Mouse (Mus musculus) heart, embryonic 15.5 days (tissue): ENCODE results near the gene Ndufb4. TPM values are rescaled to one million over a fixed set of nuclear protein-coding genes. Genes with fewer than 3 reads are reported as not detected.

Experiments used
- ATAC-seq: fragments of 200-750 bp; cut with Nextera tagmentation; replicated peaks from 2 replicates; pipeline ENCODE4 v1.8.0; 2017; ENCODE audit warnings: low read depth, moderate TSS enrichment; ENCODE audit not compliant: insufficient number of reproducible peaks, insufficient read depth, low FRiP score
- H3K27ac ChIP-seq: fragments of 300-500 bp; sonication (generic); 2 replicates; pipeline ENCODE4 v1.5.1; 2015; ENCODE audit warnings: mild to moderate bottlenecking, inconsistent platforms
- H3K27me3 ChIP-seq: fragments of 300-500 bp; sonication (generic); 2 replicates; pipeline ENCODE4 v1.6.1; 2015; ENCODE audit warnings: inconsistent platforms
- H3K36me3 ChIP-seq: fragments of 300-500 bp; sonication (generic); 2 replicates; pipeline ENCODE4 v1.6.1; 2015; ENCODE audit warnings: mild to moderate bottlenecking, inconsistent platforms
- H3K4me1 ChIP-seq: fragments of 300-500 bp; sonication (generic); replicated peaks from 2 replicates; pipeline ENCODE4 v1.6.1; 2015; ENCODE audit warnings: inconsistent platforms
- H3K4me2 ChIP-seq: fragments of 300-500 bp; sonication (generic); 2 replicates; pipeline ENCODE4 v1.6.1; 2015; ENCODE audit warnings: inconsistent platforms, mild to moderate bottlenecking, moderate library complexity
- H3K4me3 ChIP-seq: fragments of 300-500 bp; sonication (generic); 2 replicates; pipeline ENCODE4 v1.5.1; 2015; ENCODE audit warnings: mild to moderate bottlenecking, inconsistent platforms
- H3K9ac ChIP-seq: fragments of 300-500 bp; sonication (generic); 2 replicates; pipeline ENCODE4 v1.6.1; 2015; ENCODE audit warnings: mild to moderate bottlenecking, inconsistent platforms
- H3K9me3 ChIP-seq: fragments of 300-500 bp; sonication (generic); replicated peaks from 2 replicates; pipeline ENCODE4 v1.6.1; 2016; ENCODE audit warnings: inconsistent platforms
- WGBS: fragments of 180-500 bp; shearing (Covaris S2); methylation state at CpG from one replicate; pipeline ENCODE4 v1.1.7; 2015; ENCODE audit warnings: mixed read lengths; 5-methylcytosine and 5-hydroxymethylcytosine counted together
- polyA plus RNA-seq: library from polyadenylated mRNA; unstranded; fragments of >200 nt; fragmentation: Nextera tagmentation; extraction: Ambion mirVana; gene quantifications from 2 replicates; pipeline ENCODE4 v1.2.1, GENCODE M21; 2015

Gene Ndufb4
- polyA plus RNA-seq, 1 experiment from 2014 or later, result 134 TPM

GRCm38 (mm10) chr16:37676677-37677072, 22.4 kb upstream of the Ndufb4 start:
- H3K9ac ChIP-seq, result no peak overlapping the region
- no peaks in the 10 kb centered on the region for H3K36me3 ChIP-seq
- no peaks in the 10 kb centered on the region for H3K9me3 ChIP-seq
- H3K27ac ChIP-seq, result no peak overlapping the region
- no peak for ATAC-seq
- H3K27me3 ChIP-seq, result no peaks in the 10 kb centered on the region
- no peak overlapping the region for H3K4me3 ChIP-seq
- H3K4me2 ChIP-seq, result peak overlapping the region; percentile 46; the same call in 1 of the 2 replicates
- 54% methylated on average over 4 of the region's 4 CpGs for WGBS
- no peaks in the 10 kb centered on the region for H3K4me1 ChIP-seq

GRCm38 (mm10) chr16:37676024-37676676, 21.9 kb upstream of the Ndufb4 start:
- H3K9me3 ChIP-seq, result no peaks in the 10 kb centered on the region
- WGBS, result 58% methylated on average over 17 of the region's 17 CpGs
- no peaks in the 10 kb centered on the region for H3K36me3 ChIP-seq
- 0 out of 2 replicates have a peak overlapping the region, but pooled peaks have one; percentile 22 for H3K9ac ChIP-seq
- H3K4me1 ChIP-seq, result no peaks in the 10 kb centered on the region
- H3K27me3 ChIP-seq, result no peaks in the 10 kb centered on the region
- 0 out of 2 replicates have a peak overlapping the region, but pooled peaks have one; percentile 13 for H3K4me3 ChIP-seq
- ATAC-seq, result no peak
- H3K4me2 ChIP-seq, result peak overlapping the region; percentile 46
- H3K27ac ChIP-seq, result no peak overlapping the region

- H3K4me1 ChIP-seq, result no peaks in the 10 kb centered on the region
- no peak overlapping the region for H3K27ac ChIP-seq
- H3K9me3 ChIP-seq, result no peaks in the 10 kb centered on the region
- H3K9ac ChIP-seq, result no peak overlapping the region
- no peak overlapping the region for H3K4me3 ChIP-seq
- no peak overlapping the region for H3K4me2 ChIP-seq
- no peaks in the 10 kb centered on the region for H3K36me3 ChIP-seq
- no peak for ATAC-seq
- H3K27me3 ChIP-seq, result no peaks in the 10 kb centered on the region
- 92% methylated on average over 5 of the region's 5 CpGs for WGBS
Observed at GRCm38 (mm10) chr16:37675326-37675725, 21.1 kb upstream of the Ndufb4 start.

- Histone ChIP-seq H3K9ac (no peak overlapping the region), H3K36me3 (no peaks in the 10 kb centered on the region), H3K4me2 (no peak overlapping the region), H3K9me3 (no peaks in the 10 kb centered on the region), H3K27me3 (no peaks in the 10 kb centered on the region), H3K4me3 (no peak overlapping the region), H3K4me1 (no peaks in the 10 kb centered on the region), H3K27ac (no peak overlapping the region)
- no peak for ATAC-seq
- 22% methylated on average over 4 of the region's 4 CpGs for WGBS
Observed at GRCm38 (mm10) chr16:37670666-37671283, 16.5 kb upstream of the Ndufb4 start.

- Histone ChIP-seq H3K4me1 (no peaks in the 10 kb centered on the region), H3K4me2 (no peak overlapping the region), H3K4me3 (no peak overlapping the region), H3K9me3 (no peaks in the 10 kb centered on the region), H3K9ac (no peak overlapping the region), H3K36me3 (no peaks in the 10 kb centered on the region), H3K27ac (no peak overlapping the region), H3K27me3 (no peaks in the 10 kb centered on the region)
- 51% methylated on average over 5 of the region's 5 CpGs for WGBS
- no peak for ATAC-seq
Observed at GRCm38 (mm10) chr16:37665394-37665935, 11.2 kb upstream of the Ndufb4 start.

- H3K36me3 ChIP-seq, result no peaks in the 10 kb centered on the region
- no peaks in the 10 kb centered on the region for H3K27me3 ChIP-seq
- H3K9me3 ChIP-seq, result no peaks in the 10 kb centered on the region
- no peak overlapping the region for H3K27ac ChIP-seq
- H3K4me1 ChIP-seq, result no peaks in the 10 kb centered on the region
- 67% methylated on average over 9 of the region's 9 CpGs for WGBS
- no peak overlapping the region for H3K9ac ChIP-seq
- no peak overlapping the region for H3K4me2 ChIP-seq
- no peak overlapping the region for H3K4me3 ChIP-seq
- ATAC-seq, result no peak
Observed at GRCm38 (mm10) chr16:37663643-37664459, 9.6 kb upstream of the Ndufb4 start.

- Histone ChIP-seq H3K27me3 (no peaks in the 10 kb centered on the region), H3K36me3 (no peaks in the 10 kb centered on the region), H3K4me3 (no peak overlapping the region), H3K9ac (no peak overlapping the region), H3K4me1 (peaks cover 13% of the 10 kb centered on the region), H3K4me2 (no peak overlapping the region), H3K9me3 (no peaks in the 10 kb centered on the region), H3K27ac (no peak overlapping the region)
- WGBS, result 85% methylated on average over 7 of the region's 7 CpGs
- ATAC-seq, result no peak
Observed at GRCm38 (mm10) chr16:37656796-37657195, 2.5 kb upstream of the Ndufb4 start.

GRCm38 (mm10) chr16:37655756-37656347, 1.6 kb upstream of the Ndufb4 start:
- H3K4me3 ChIP-seq, result no peak overlapping the region

GRCm38 (mm10) chr16:37654831-37655455, 690 bp upstream of the Ndufb4 start:
- no peak overlapping the region for H3K9ac ChIP-seq
- H3K4me2 ChIP-seq, result peak overlapping the region; percentile 49
- peak overlapping the region; percentile 77; the same call in 1 of the 2 replicates for H3K4me3 ChIP-seq
- no peaks in the 10 kb centered on the region for H3K36me3 ChIP-seq
- no peak for ATAC-seq
- no peaks in the 10 kb centered on the region for H3K9me3 ChIP-seq
- H3K27ac ChIP-seq, result peak overlapping the region; percentile 74
- peaks cover 21% of the 10 kb centered on the region for H3K4me1 ChIP-seq
- H3K27me3 ChIP-seq, result no peaks in the 10 kb centered on the region
- WGBS, result 67% methylated on average over 4 of the region's 4 CpGs

More at GRCm38 (mm10) chr16:37655756-37656347, 1.6 kb upstream of the Ndufb4 start:
- no peak overlapping the region for H3K4me2 ChIP-seq
- peaks cover 21% of the 10 kb centered on the region for H3K4me1 ChIP-seq
- no peaks in the 10 kb centered on the region for H3K36me3 ChIP-seq
- no peak overlapping the region for H3K27ac ChIP-seq
- 21% methylated on average over 4 of the region's 4 CpGs for WGBS
- H3K9ac ChIP-seq, result no peak overlapping the region
- H3K9me3 ChIP-seq, result no peaks in the 10 kb centered on the region
- no peak for ATAC-seq
- no peaks in the 10 kb centered on the region for H3K27me3 ChIP-seq

GRCm38 (mm10) chr16:37653058-37653457, 1.2 kb downstream of the Ndufb4 start:
- 68% methylated on average over 1 of the region's 1 CpGs for WGBS
- peak overlapping the region; percentile 70 for H3K4me2 ChIP-seq
- ATAC-seq, result no peak
- H3K9ac ChIP-seq, result 0 out of 2 replicates have a peak overlapping the region, but pooled peaks have one; percentile 23
- H3K4me1 ChIP-seq, result peaks cover 21% of the 10 kb centered on the region
- no peaks in the 10 kb centered on the region for H3K27me3 ChIP-seq
- H3K27ac ChIP-seq, result 0 out of 2 replicates have a peak overlapping the region, but pooled peaks have one; percentile 38
- peaks cover 3% of the 10 kb centered on the region for H3K36me3 ChIP-seq
- H3K4me3 ChIP-seq, result peak overlapping the region; percentile 77
- no peaks in the 10 kb centered on the region for H3K9me3 ChIP-seq
